Mouse (Mus musculus): Measurements from ENCODE around the gene Vps35l. TPM values are rescaled to one million over a fixed set of nuclear protein-coding genes. Genes with fewer than 3 reads are reported as not detected.

Gene Vps35l
- total RNA-seq, 2 experiments from 2014 or later: 71.2 to 75.3 TPM

GRCm38 (mm10) chr7:118731781-118732180 lies 8.2 kb upstream of the Vps35l start:
- DNase-seq (ENCODE audit: low spot score in 2 of 2): no peak

DNA sequence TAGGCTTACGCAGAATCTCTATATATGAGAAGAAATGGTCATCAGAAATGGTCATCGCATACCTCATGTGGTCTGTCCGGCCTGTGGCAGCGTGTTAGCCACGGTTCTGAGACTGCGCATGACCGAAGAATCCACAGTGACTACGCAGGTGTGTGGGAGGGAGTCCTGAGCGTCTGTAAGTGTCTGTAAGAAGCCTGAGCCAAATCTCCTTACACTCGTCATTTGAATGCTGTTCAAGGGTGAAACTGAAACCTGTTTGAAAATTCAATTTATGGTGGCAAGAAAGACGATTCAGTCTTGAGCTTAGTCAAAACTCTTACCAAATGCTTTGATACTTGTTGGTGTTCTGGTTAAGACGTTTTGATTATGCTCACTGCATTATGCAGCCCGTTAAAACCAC lies 6.8 kb upstream of the Vps35l start:
- DNase-seq (ENCODE audit: low spot score in 2 of 2): no peak

GRCm38 (mm10) chr7:118738730-118739129 lies 1.3 kb upstream of the Vps35l start:
- no peak for DNase-seq (ENCODE audit: low spot score in 2 of 2)

DNA sequence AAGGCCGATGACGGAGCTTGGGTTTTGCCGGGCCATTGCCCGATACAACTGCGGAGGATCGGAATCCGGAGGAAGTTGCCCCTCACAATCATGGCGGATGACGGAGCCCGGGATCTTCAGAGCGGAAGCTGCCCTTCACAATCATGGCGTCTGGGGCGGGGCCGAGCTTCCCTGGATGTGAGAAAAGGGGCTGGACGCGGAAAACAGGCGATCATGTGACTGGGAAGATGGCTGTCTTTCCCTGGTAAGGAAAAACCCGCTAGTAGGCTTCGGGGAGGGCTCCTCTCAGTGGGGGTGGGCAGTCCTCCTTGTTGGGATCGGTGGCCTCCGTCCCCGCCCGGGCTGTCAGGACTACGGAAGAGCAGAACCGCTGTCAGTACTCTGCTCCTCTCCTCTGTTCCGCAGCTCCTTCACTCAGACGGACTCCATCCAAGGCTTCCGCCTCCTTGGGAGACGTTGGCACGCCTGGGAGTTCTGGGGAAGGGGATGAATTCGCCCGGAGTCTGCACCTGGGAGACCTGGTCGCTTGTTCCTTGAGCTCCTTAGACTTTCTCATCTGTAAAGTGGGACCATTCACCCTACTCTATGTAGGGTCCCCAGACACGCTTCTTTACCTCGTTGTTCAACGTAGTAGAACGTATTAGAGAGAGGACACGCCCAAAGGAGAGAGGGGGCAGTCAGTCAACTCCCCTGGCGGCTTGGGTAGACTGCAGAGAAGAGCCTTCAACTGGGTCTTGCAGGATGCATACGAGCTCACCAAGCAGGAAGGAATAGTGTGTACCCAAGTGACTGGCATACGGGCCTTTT lies 709 bp downstream of the Vps35l start:
- peak; percentile 85 to 93 for DNase-seq (ENCODE audit: low spot score in 2 of 2)

DNA sequence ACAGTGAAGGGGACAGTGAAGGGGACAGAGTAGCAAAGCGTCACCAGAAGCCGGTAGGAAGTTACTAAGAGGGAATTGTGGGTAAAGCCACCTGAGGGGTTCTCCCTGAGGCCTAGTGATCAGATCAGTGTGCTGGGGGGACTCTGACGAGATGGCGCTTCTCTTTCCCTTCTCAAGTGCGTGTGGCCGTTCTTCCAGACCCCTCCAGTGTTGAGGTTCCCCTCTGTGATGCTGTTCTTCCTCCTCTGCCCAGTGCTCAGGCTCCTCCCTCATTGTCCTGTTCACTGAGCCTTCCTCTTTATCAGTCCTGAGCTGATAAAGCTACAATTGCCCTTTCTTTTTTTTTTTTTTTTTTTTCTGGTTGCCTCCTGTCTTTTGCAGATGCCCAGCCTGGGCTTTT lies 2.3 kb downstream of the Vps35l start:
- no peak for DNase-seq (ENCODE audit: low spot score in 2 of 2)

GRCm38 (mm10) chr7:118744766-118745165 lies 4.7 kb downstream of the Vps35l start:
- no peak for DNase-seq (ENCODE audit: low spot score in 2 of 2)

- DNase-seq (ENCODE audit: low spot score in 2 of 2): no peak
Measured at GRCm38 (mm10) chr7:118747891-118748672, 8.1 kb downstream of the Vps35l start.

- DNase-seq (ENCODE audit: low spot score in 2 of 2): no peak
Measured at GRCm38 (mm10) chr7:118749706-118750105, 9.7 kb downstream of the Vps35l start.

GRCm38 (mm10) chr7:118751625-118752024 lies 11.6 kb downstream of the Vps35l start:
- no peak for DNase-seq (ENCODE audit: low spot score in 2 of 2)

- DNase-seq (ENCODE audit: low spot score in 2 of 2): no peak
Measured at GRCm38 (mm10) chr7:118755756-118756155, 15.7 kb downstream of the Vps35l start.

DNA sequence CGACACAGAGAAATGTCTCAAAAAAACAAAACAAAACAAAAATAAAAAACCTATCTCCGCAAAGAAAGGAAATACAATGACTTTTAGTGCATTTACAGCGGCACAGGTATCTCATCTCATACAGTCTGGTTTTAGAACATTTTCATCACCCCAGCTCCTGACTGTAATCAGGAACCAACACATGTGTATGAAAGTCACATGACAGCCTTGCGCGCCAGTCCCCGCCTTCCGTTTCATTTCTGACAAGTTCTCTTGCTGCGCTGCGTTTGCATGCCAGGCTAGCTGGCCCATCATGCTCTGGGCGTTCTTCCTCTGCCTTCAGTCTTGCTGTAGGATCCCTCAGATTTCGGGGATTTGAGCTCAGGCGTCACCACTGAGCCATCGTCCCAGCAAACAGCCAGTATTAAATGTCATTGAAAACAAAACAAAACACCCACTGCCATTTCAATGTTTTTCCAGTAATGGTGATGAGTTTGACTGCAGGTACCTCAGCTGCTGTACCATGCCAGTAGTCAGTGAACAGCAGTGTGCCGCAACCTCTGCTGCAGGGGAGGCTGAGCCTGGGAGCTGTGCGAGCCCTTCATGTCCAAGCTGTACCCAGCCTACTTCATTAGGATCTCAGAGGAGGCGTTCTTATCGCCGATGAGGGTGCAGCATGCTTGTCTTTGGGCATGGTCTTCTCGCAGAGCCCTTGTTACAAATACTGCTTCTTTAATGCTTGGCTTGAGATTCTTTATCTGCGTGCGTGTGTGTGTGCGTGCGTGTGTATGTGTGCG lies 16.7 kb downstream of the Vps35l start:
- DNase-seq (ENCODE audit: low spot score in 2 of 2): no peak

- no peak for DNase-seq (ENCODE audit: low spot score in 2 of 2)
Measured at GRCm38 (mm10) chr7:118758369-118758768, 18.3 kb downstream of the Vps35l start.

GRCm38 (mm10) chr7:118759372-118759771 lies 19.3 kb downstream of the Vps35l start:
- no peak for DNase-seq (ENCODE audit: low spot score in 2 of 2)

- DNase-seq (ENCODE audit: low spot score in 2 of 2): no peak
Measured at GRCm38 (mm10) chr7:118763939-118764338, 23.9 kb downstream of the Vps35l start.

DNA sequence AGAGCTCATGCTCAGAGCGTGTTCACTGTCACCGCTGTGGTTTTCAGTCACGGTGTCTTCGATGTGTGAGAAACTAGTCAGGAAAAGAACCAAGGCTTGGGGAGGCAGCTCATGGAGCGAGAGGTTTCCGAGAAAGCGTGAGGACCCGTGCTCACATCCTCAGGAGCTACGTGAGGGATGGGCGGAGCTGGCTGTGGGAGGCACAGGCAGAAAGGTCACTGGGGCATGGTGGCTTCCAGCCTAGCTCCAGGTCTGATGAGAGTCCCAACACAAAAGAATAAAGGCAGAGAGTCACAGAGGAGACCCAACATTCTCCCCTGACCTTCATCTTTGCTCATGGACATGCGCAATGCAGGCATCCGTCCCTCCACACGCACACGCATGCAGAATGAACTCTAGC lies 24.7 kb downstream of the Vps35l start:
- DNase-seq (ENCODE audit: low spot score in 2 of 2): no peak

DNA sequence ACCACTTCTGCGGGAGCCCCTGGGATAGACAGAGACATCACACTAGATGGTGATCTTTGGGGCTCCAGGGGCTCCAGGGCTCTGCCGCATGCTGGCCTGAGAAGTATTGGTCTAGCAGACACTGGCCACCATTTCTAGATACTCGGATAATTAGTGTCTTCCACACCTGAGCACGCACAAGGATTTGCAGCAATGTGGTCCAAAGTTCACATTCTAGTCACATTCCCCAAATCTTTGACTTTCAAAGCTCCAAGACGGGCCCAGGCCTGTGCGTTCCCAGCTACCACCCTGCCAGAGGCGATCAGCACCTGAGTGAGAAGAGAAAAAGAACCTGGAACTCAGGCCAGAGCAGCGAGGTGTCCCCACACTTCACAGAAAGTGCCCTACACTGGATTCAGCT lies 25.6 kb downstream of the Vps35l start:
- no peak for DNase-seq (ENCODE audit: low spot score in 2 of 2)

DNA sequence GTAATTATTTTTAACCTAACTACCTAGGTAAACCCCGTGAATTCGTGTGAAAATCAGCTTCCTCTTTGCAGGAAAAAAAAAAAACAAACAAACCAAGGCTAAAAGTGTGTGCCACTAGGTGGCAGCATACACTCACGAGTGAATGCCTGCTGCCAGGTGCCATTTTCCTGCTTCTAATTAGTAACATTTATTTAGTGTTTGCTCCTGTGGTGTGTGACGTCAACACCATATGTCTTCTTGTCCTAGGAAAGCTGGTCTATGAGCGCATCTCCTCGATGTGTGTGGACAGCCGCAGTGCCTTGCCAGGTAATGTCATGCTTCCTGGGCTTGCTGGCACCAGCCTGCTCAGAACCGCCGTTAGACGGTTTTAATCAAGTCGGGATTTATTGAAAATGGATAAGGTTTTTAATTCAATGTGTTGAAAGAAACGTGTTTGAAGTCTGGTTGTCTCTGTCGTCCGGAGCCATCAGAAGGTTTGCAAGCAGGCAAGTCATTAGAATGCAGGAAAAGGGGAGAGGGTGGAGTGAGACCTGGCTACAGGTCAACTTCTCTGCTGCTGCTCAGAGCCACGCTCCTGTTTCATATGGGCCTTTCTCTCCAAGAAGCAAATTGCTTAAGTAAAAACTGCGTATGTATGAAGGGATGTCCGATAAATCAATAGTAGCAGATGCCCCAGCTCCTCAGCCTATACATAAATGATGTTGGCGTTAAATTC lies 26.2 kb downstream of the Vps35l start:
- no peak for DNase-seq (ENCODE audit: low spot score in 2 of 2)

- no peak for DNase-seq (ENCODE audit: low spot score in 2 of 2)
Measured at GRCm38 (mm10) chr7:118766834-118767224, 26.8 kb downstream of the Vps35l start.

DNA sequence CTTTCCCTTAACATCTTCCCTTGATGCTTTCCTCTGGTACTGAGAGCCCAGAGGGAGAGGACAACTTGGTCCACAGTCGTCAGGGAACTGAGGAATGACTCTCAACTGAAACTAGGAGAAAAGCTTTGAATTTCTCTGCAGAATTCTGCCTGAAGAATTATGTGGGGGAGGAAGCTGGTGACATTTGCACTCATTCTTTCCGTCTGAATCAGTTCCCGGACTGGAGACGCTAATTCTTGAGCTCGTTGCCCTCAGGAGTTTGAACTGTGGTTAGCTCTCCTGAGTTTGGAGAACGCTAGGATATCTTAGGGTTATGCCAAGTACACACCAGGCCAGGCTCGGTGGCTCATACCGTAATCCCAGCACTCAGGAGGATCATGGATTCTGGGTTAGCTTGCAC lies 29.2 kb downstream of the Vps35l start:
- no peak for DNase-seq (ENCODE audit: low spot score in 2 of 2)

DNA sequence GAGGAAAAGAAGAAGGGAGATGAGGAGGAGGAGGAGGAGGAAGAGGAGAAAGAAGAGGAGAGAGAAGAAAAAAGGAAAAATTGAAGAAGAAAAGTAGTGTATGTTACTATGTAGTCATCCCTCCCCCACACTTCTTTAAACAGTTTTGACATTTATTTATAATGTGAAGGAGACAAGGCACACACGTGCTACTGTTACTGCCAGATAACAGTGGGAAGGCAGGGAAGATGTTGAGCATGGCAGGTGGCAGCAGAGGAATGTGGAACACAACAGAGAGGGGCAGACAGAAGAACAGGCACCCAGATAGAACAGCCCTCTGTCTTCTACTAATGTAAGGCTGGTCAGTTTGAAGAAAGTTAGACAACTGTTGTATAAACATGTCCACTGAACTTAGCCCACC lies 29.6 kb downstream of the Vps35l start:
- DNase-seq (ENCODE audit: low spot score in 2 of 2): no peak

- no peak for DNase-seq (ENCODE audit: low spot score in 2 of 2)
Measured at GRCm38 (mm10) chr7:118773027-118773426, 33.0 kb downstream of the Vps35l start.

All from adrenal gland, postnatal 4 days (tissue).